Mouse (Mus musculus): ENCODE data around the gene Laptm5.

GRCm38 (mm10) chr4:130916639-130917038 is 3.7 kb downstream of the Laptm5 start:
- no peak for TF ChIP-seq POLR2A (IDR thresholded peaks at IDR 0.05; ENCODE audit: borderline replicate concordance, control insufficient read depth, low read depth, low read length)
- no peak for TF ChIP-seq CTCF (IDR thresholded peaks at IDR 0.05; ENCODE audit: control insufficient read depth, insufficient read depth, low read length)

All from bone marrow, adult 2 months (tissue).